Mouse (Mus musculus) limb, embryonic 10.5 days (tissue): ENCODE measurements around the gene Themis3. TPM values are rescaled to one million over a fixed set of nuclear protein-coding genes. Genes with fewer than 3 reads are reported as not detected.

Experiments used
- polyA plus RNA-seq: library from polyadenylated mRNA; unstranded; fragments of >200 nt; fragmentation: Nextera tagmentation; extraction: Ambion mirVana; gene quantifications from 2 replicates; pipeline ENCODE4 v1.2.1, GENCODE M21; 2016

Gene Themis3
- polyA plus RNA-seq, 1 experiment from 2014 or later: not detected

Other genes starting within 250 kb of the Themis3 start
- gene Mtcl1, start 144.9 kb downstream of the Themis3 start, polyA plus RNA-seq: 5.6 and 7.6 TPM in 2 replicates
- gene Rab12, start 74.9 kb downstream of the Themis3 start, polyA plus RNA-seq: 27.9 and 32.0 TPM in 2 replicates